Mouse (Mus musculus): ENCODE measurements around the gene Gm29776. TPM values are rescaled to one million over a fixed set of nuclear protein-coding genes. Genes with fewer than 3 reads are reported as not detected.

Gm29776 gene
- total RNA-seq, 2 experiments from 2014 or later, result 0.25 TPM; not detected in 1

GRCm38 (mm10) chr14:54652787-54653186 lies 45.8 kb downstream of the Gm29776 start:
- ATAC-seq (ENCODE audit: poor library complexity, severe bottlenecking), result no peak

GRCm38 (mm10) chr14:54651556-54651955 lies 47.1 kb downstream of the Gm29776 start:
- no peak for ATAC-seq (ENCODE audit: poor library complexity, severe bottlenecking)

DNA sequence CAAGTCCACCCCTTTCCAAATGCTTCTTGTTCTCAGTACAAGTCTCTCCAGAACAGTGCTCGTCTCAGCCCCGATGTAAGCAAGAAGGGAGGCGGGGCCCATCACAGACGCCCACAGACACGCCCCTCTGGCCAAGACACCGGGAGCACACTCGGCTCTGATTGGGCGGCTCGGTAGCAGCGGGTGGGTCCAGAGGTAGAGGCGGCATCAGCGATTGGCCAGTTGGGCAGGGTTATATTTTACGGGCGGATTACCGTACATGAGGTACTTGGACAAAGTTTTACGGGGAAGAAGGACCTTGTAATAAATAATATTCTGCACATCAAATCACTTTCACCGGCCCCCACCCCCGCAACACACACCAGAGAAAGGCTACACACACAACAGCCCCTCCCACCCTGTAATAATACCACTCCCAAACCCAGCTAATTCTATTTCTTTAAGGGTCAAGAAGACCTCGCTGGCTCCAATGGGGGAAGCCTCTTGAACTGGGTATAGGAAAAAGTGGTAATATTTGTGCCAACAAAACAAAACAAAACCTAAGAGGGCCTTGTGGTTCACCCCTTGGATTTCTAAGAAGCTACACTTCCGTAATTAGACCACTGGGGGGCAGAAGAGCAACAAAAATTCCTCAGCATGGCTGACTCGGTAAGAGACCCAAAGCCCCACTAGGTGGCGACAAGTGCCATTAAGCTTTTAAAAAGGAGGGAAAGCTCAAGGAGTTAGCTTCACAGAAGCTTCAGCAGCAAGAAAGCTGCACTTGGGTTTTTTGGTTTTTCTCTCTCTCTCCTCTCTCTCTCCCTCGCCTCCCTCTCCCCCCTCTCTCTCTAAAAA lies 47.8 kb downstream of the Gm29776 start:
- ATAC-seq (ENCODE audit: poor library complexity, severe bottlenecking), result peak; percentile 87

GRCm38 (mm10) chr14:54647900-54648299 lies 50.7 kb downstream of the Gm29776 start:
- no peak for ATAC-seq (ENCODE audit: poor library complexity, severe bottlenecking)

DNA sequence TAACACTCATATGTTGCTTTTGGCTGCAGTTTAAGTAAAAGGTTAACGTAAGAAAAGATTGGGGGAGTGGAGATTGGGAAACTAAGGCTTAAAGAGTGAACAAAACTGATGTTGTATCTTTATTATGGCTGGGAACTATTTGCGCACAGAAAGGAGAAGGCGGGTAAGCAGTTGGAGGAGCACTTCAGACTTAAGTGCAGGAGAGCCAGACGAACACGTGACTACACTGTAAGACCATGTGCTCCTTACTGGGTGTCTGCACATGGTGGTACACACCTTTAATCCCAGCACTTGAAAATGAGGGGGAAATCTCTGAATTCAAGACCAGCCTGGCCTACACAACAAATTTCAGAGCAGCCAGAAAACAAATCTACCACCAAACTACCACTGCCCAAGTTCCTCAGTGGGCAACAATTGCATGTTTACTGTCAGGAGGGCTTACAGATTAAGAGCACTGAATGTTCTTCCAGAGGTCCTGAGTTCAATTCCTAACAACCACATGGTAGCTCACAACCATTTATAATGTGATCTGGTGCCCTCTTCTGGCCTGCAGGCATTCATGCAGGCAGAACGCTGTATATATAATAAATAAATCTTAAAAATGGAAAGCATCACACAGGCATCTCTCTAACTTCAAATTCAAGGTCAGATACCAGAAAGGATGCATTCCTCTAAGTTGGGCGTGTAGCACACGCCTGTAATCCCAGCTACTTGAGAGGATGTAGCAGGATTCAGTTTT lies 51.6 kb downstream of the Gm29776 start:
- ATAC-seq (ENCODE audit: poor library complexity, severe bottlenecking), result no peak

GRCm38 (mm10) chr14:54646455-54646854 lies 52.2 kb downstream of the Gm29776 start:
- ATAC-seq (ENCODE audit: poor library complexity, severe bottlenecking), result no peak

DNA sequence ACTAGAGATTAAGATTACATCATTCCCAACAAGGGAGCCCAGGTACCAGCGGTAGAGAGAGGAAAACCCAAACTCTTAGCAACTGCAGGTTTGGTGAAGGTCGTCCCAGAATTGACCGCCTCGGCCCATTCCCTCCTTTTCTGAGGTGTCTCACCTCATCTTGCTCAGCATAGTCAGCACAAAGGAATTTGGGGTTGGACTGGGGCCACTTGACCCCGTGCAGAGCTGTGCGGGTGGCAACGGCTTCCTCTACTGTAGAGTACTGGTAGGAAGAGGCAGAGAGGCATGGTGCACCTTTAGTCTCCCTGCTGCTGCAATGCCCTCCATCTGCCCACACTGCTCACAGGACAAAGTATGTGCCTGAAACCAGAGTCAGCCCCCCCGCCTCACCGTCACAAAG lies 54.3 kb downstream of the Gm29776 start:
- no peak for ATAC-seq (ENCODE audit: poor library complexity, severe bottlenecking)

DNA sequence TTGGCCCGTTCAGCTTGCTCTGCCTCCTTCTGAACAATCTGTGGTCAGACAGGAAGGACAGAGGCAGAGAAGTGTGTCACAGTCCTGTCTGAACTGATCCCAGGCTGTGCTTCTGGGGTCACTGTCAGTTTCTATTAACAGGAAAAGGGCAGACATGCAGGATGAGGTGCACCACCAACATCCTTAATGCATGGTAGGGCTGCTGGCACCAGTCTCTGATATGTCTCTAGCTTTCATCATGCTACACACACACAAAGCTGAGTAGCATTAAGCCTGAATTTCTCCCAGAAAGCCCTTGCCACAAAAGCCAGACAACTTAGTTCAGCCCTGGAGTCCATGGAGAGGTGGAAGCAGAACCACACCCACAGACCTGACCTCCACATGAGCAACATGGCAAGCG lies 55.6 kb downstream of the Gm29776 start:
- ATAC-seq (ENCODE audit: poor library complexity, severe bottlenecking), result no peak

Other genes starting within 250 kb of the Gm29776 start
- gene Lrp10, start 234.7 kb downstream of the Gm29776 start, total RNA-seq (2015), result 29.9 and 31.2 TPM in 2 replicates
- 46.9 and 51.7 TPM in 2 replicates for gene Lrp10, start 234.7 kb downstream of the Gm29776 start, total RNA-seq (2017)
- gene Rem2, start 222.7 kb downstream of the Gm29776 start, total RNA-seq (2015), result not detected in 2 replicates
- not detected in 2 replicates for gene Rem2, start 222.7 kb downstream of the Gm29776 start, total RNA-seq (2017)
- 14.7 and 26.0 TPM in 2 replicates for gene Prmt5, start 181.3 kb downstream of the Gm29776 start, total RNA-seq (2015)
- 15.3 and 22.6 TPM in 2 replicates for gene Prmt5, start 181.3 kb downstream of the Gm29776 start, total RNA-seq (2017)
- gene Haus4, start 144.2 kb downstream of the Gm29776 start, total RNA-seq (2015), result 43.9 and 48.7 TPM in 2 replicates
- 50.6 and 51.6 TPM in 2 replicates for gene Haus4, start 144.2 kb downstream of the Gm29776 start, total RNA-seq (2017)
- gene Ajuba, start 121.3 kb downstream of the Gm29776 start, total RNA-seq (2015), result 0.11 and 0.54 TPM in 2 replicates
- 0.57 and 0.73 TPM in 2 replicates for gene Ajuba, start 121.3 kb downstream of the Gm29776 start, total RNA-seq (2017)
- gene 4931414P19Rik, start 92.8 kb downstream of the Gm29776 start, total RNA-seq (2015), result 4.3 and 4.8 TPM in 2 replicates
- 4.1 and 4.9 TPM in 2 replicates for gene 4931414P19Rik, start 92.8 kb downstream of the Gm29776 start, total RNA-seq (2017)
- gene Psmb5, start 80.8 kb downstream of the Gm29776 start, total RNA-seq (2015), result 133 and 145 TPM in 2 replicates
- 41.4 and 51.1 TPM in 2 replicates for gene Psmb5, start 80.8 kb downstream of the Gm29776 start, total RNA-seq (2017)
- not detected in 2 replicates for gene Psmb11, start 77.4 kb downstream of the Gm29776 start, total RNA-seq (2015)
- not detected in 2 replicates for gene Psmb11, start 77.4 kb downstream of the Gm29776 start, total RNA-seq (2017)
- gene Gm17606, start 57.9 kb downstream of the Gm29776 start, total RNA-seq (2015), result not detected in 2 replicates
- not detected in 2 replicates for gene Gm17606, start 57.9 kb downstream of the Gm29776 start, total RNA-seq (2017)
- gene Cdh24, start 57.5 kb downstream of the Gm29776 start, total RNA-seq (2015), result 0.27 and 0.78 TPM in 2 replicates
- 0.51 and 0.57 TPM in 2 replicates for gene Cdh24, start 57.5 kb downstream of the Gm29776 start, total RNA-seq (2017)
- gene 1700123O20Rik, start 12.6 kb downstream of the Gm29776 start, total RNA-seq (2015), result 57.9 and 59.1 TPM in 2 replicates
- 34.3 and 34.8 TPM in 2 replicates for gene 1700123O20Rik, start 12.6 kb downstream of the Gm29776 start, total RNA-seq (2017)
- gene Acin1, start 11.9 kb downstream of the Gm29776 start, total RNA-seq (2015), result 99.7 and 131 TPM in 2 replicates
- gene Acin1, start 11.9 kb downstream of the Gm29776 start, total RNA-seq (2017), result 173 and 223 TPM in 2 replicates
- 24.4 and 26.0 TPM in 2 replicates for gene Cebpe, start 13.3 kb upstream of the Gm29776 start, total RNA-seq (2015)
- 41.9 and 52.8 TPM in 2 replicates for gene Cebpe, start 13.3 kb upstream of the Gm29776 start, total RNA-seq (2017)
- gene Slc7a8, start 83.1 kb upstream of the Gm29776 start, total RNA-seq (2015), result 9.1 and 14.3 TPM in 2 replicates
- gene Slc7a8, start 83.1 kb upstream of the Gm29776 start, total RNA-seq (2017), result 1.3 and 2.8 TPM in 2 replicates
- gene Rnf212b, start 115.3 kb upstream of the Gm29776 start, total RNA-seq (2015), result not detected in 2 replicates
- gene Rnf212b, start 115.3 kb upstream of the Gm29776 start, total RNA-seq (2017), result not detected in 2 replicates
- gene Homez, start 172.1 kb upstream of the Gm29776 start, total RNA-seq (2015), result 6.3 and 6.8 TPM in 2 replicates
- gene Homez, start 172.1 kb upstream of the Gm29776 start, total RNA-seq (2017), result 4.6 and 13.3 TPM in 2 replicates
- 9.8 and 11.9 TPM in 2 replicates for gene Ppp1r3e, start 178.7 kb upstream of the Gm29776 start, total RNA-seq (2015)
- 0.22 and 1.8 TPM in 2 replicates for gene Ppp1r3e, start 178.7 kb upstream of the Gm29776 start, total RNA-seq (2017)
- 2.1 and 3.0 TPM in 2 replicates for gene Bcl2l2, start 184.5 kb upstream of the Gm29776 start, total RNA-seq (2015)
- 4.4 and 6.2 TPM in 2 replicates for gene Bcl2l2, start 184.5 kb upstream of the Gm29776 start, total RNA-seq (2017)
- gene Gm20521, start 184.6 kb upstream of the Gm29776 start, total RNA-seq (2015), result not detected in 2 replicates
- not detected in 2 replicates for gene Gm20521, start 184.6 kb upstream of the Gm29776 start, total RNA-seq (2017)
- gene Pabpn1, start 193.7 kb upstream of the Gm29776 start, total RNA-seq (2015), result 48.9 and 67.2 TPM in 2 replicates
- 153 and 165 TPM in 2 replicates for gene Pabpn1, start 193.7 kb upstream of the Gm29776 start, total RNA-seq (2017)
- gene Slc22a17, start 214.3 kb upstream of the Gm29776 start, total RNA-seq (2015), result 0.11 and 0.56 TPM in 2 replicates
- 0.73 TPM in 1 of 2 replicates, not detected in the other for gene Slc22a17, start 214.3 kb upstream of the Gm29776 start, total RNA-seq (2017)
- not detected in 2 replicates for gene Efs, start 227.3 kb upstream of the Gm29776 start, total RNA-seq (2015)
- gene Efs, start 227.3 kb upstream of the Gm29776 start, total RNA-seq (2017), result not detected in 2 replicates
- gene Il25, start 233.9 kb upstream of the Gm29776 start, total RNA-seq (2015), result not detected in 2 replicates
- not detected in 2 replicates for gene Il25, start 233.9 kb upstream of the Gm29776 start, total RNA-seq (2017)
- gene Cmtm5, start 237.4 kb upstream of the Gm29776 start, total RNA-seq (2015), result not detected in 2 replicates
- not detected in 2 replicates for gene Cmtm5, start 237.4 kb upstream of the Gm29776 start, total RNA-seq (2017)

Data from megakaryocyte, adult 5-6 weeks (primary cell).